Mouse (Mus musculus) macrophage (primary cell): Measurements from ENCODE around the gene Trim2. TPM values are rescaled to one million over a fixed set of nuclear protein-coding genes. Genes with fewer than 3 reads are reported as not detected.

Experiments
- H3K27ac ChIP-seq: fragments of 350-480 bp; formaldehyde crosslinking; 2 replicates; pipeline ENCODE4 v1.9.0; 2021
- H3K36me3 ChIP-seq: fragments of 350-480 bp; formaldehyde crosslinking; 2 replicates; pipeline ENCODE4 v1.9.0; 2021; ENCODE audit errors: inconsistent target
- H3K4me3 ChIP-seq: fragments of 350-480 bp; formaldehyde crosslinking; 2 replicates; pipeline ENCODE4 v1.9.0; 2021; ENCODE audit errors: inconsistent target
- H3K79me2 ChIP-seq: fragments of 350-480 bp; formaldehyde crosslinking; 2 replicates; pipeline ENCODE4 v1.9.0; 2021; ENCODE audit errors: inconsistent target
- WGBS: methylation state at CpG from one replicate; pipeline ENCODE4 v1.1.7; 2026; ENCODE audit warnings: inconsistent platforms; ENCODE audit not compliant: missing documents; 5-methylcytosine and 5-hydroxymethylcytosine counted together
- polyA plus RNA-seq: library from polyadenylated mRNA; stranded (reverse); fragments of 250-400 nt; gene quantifications from 3 replicates; pipeline ENCODE4 v1.2.4, GENCODE M21; 2018; ENCODE audit warnings: inconsistent platforms

Trim2 gene
- polyA plus RNA-seq, 1 experiment from 2014 or later, result 1.1 TPM

- no peaks in the 10 kb centered on the region for H3K36me3 ChIP-seq
- 41% methylated on average over 9 of the region's 9 CpGs for WGBS
- H3K27ac ChIP-seq, result no peak overlapping the region
- no peak overlapping the region for H3K4me3 ChIP-seq
- H3K79me2 ChIP-seq, result no peaks in the 10 kb centered on the region
These were observed 171.3 kb downstream of the Trim2 start for GRCm38 (mm10) chr3:84135387-84135786.

GRCm38 (mm10) chr3:84131369-84131768 is 175.3 kb downstream of the Trim2 start:
- 100% methylated on average over 3 of the region's 3 CpGs for WGBS
- H3K36me3 ChIP-seq, result no peaks in the 10 kb centered on the region
- H3K4me3 ChIP-seq, result no peak overlapping the region
- H3K27ac ChIP-seq, result no peak overlapping the region
- no peaks in the 10 kb centered on the region for H3K79me2 ChIP-seq

GRCm38 (mm10) chr3:84130776-84131175 is 175.9 kb downstream of the Trim2 start:
- WGBS, result 94% methylated on average over 5 of the region's 5 CpGs
- Histone ChIP-seq H3K27ac (no peak overlapping the region), H3K79me2 (no peaks in the 10 kb centered on the region), H3K36me3 (no peaks in the 10 kb centered on the region), H3K4me3 (no peak overlapping the region)

GRCm38 (mm10) chr3:84128871-84129870 is 177.5 kb downstream of the Trim2 start:
- Histone ChIP-seq H3K4me3 (no peak overlapping the region), H3K79me2 (no peaks in the 10 kb centered on the region), H3K36me3 (no peaks in the 10 kb centered on the region), H3K27ac (peak overlapping the region; percentile 37)
- 61% methylated on average over 11 of the region's 11 CpGs for WGBS

- H3K36me3 ChIP-seq, result no peaks in the 10 kb centered on the region
- no peak overlapping the region for H3K27ac ChIP-seq
- H3K4me3 ChIP-seq, result no peak overlapping the region
- H3K79me2 ChIP-seq, result no peaks in the 10 kb centered on the region
- WGBS, result 88% methylated on average over 2 of the region's 2 CpGs
These were observed 179.2 kb downstream of the Trim2 start for GRCm38 (mm10) chr3:84127431-84127830.

- no peaks in the 10 kb centered on the region for H3K36me3 ChIP-seq
- WGBS, result 63% methylated on average over 3 of the region's 3 CpGs
- H3K27ac ChIP-seq, result no peak overlapping the region
- H3K4me3 ChIP-seq, result no peak overlapping the region
- no peaks in the 10 kb centered on the region for H3K79me2 ChIP-seq
These were observed 180.0 kb downstream of the Trim2 start for GRCm38 (mm10) chr3:84126721-84127120.

GRCm38 (mm10) chr3:84125704-84126289 is 180.9 kb downstream of the Trim2 start:
- H3K36me3 ChIP-seq, result no peaks in the 10 kb centered on the region
- H3K79me2 ChIP-seq, result no peaks in the 10 kb centered on the region
- WGBS, result 17% methylated on average over 6 of the region's 6 CpGs
- no peak overlapping the region for H3K27ac ChIP-seq
- H3K4me3 ChIP-seq, result no peak overlapping the region

GRCm38 (mm10) chr3:84123461-84123860 is 183.2 kb downstream of the Trim2 start:
- Histone ChIP-seq H3K27ac (no peak overlapping the region), H3K79me2 (no peaks in the 10 kb centered on the region), H3K4me3 (no peak overlapping the region), H3K36me3 (no peaks in the 10 kb centered on the region)
- 88% methylated on average over 2 of the region's 3 CpGs for WGBS

GRCm38 (mm10) chr3:84118718-84119117 is 188.0 kb downstream of the Trim2 start:
- 92% methylated on average over 7 of the region's 7 CpGs for WGBS
- no peaks in the 10 kb centered on the region for H3K79me2 ChIP-seq
- H3K4me3 ChIP-seq, result no peak overlapping the region
- H3K36me3 ChIP-seq, result no peaks in the 10 kb centered on the region
- no peak overlapping the region for H3K27ac ChIP-seq

- 91% methylated on average over 7 of the region's 7 CpGs for WGBS
These were observed 188.5 kb downstream of the Trim2 start for GRCm38 (mm10) chr3:84118178-84118577.

More at GRCm38 (mm10) chr3:84118178-84118577, 188.5 kb downstream of the Trim2 start:
- no peaks in the 10 kb centered on the region for H3K36me3 ChIP-seq
- no peak overlapping the region for H3K27ac ChIP-seq
- H3K79me2 ChIP-seq, result no peaks in the 10 kb centered on the region
- no peak overlapping the region for H3K4me3 ChIP-seq

Other genes with a start within 250 kb of the Trim2 start
- 0.39 to 1.7 TPM (median 0.92 TPM) in 3 replicates for gene Mnd1, start 151.1 kb downstream of the Trim2 start, polyA plus RNA-seq
- gene Gm6525, start 132.8 kb downstream of the Trim2 start, polyA plus RNA-seq, result not detected in 3 replicates
- gene Fhdc1, start 173.6 kb upstream of the Trim2 start, polyA plus RNA-seq, result 0.11 to 1.0 TPM (median 1.0 TPM) in 3 replicates